Mouse (Mus musculus) bone marrow macrophage, adult 2 months (primary cell): Measurements from ENCODE around the gene Smpd4. TPM values are rescaled to one million over a fixed set of nuclear protein-coding genes. Genes with fewer than 3 reads are reported as not detected.

Source experiments
- H3K27ac ChIP-seq: 2 replicates; pipeline ENCODE4 v1.5.1; 2012; ENCODE audit warnings: low read depth, low read length; ENCODE audit not compliant: insufficient read depth
- H3K4me1 ChIP-seq: 2 replicates; pipeline ENCODE4 v1.6.1; 2012; ENCODE audit warnings: low read length; ENCODE audit not compliant: control insufficient read depth, insufficient read depth
- H3K4me3 ChIP-seq: 2 replicates; pipeline ENCODE4 v1.5.1; 2012; ENCODE audit warnings: mild to moderate bottlenecking, low read length, moderate library complexity; ENCODE audit not compliant: insufficient read depth
- CTCF ChIP-seq: IDR thresholded peaks from 2 replicates; pipeline ENCODE4 v1.5.1; 2012; ENCODE audit warnings: low read depth, mild to moderate bottlenecking, low read length, moderate library complexity
- POLR2A ChIP-seq: IDR thresholded peaks from 2 replicates; pipeline ENCODE4 v1.6.1; 2012; ENCODE audit warnings: mild to moderate bottlenecking, low read depth, low read length, borderline replicate concordance
- polyA plus RNA-seq: library from polyadenylated mRNA; stranded (reverse); fragments of >200 nt; gene quantifications from 2 replicates; pipeline ENCODE4 v1.2.4, GENCODE M21; 2012; ENCODE audit not compliant: missing spikeins, insufficient read depth, insufficient read length

The Smpd4 gene
- polyA plus RNA-seq, 1 experiment: 22.6 TPM

DNA sequence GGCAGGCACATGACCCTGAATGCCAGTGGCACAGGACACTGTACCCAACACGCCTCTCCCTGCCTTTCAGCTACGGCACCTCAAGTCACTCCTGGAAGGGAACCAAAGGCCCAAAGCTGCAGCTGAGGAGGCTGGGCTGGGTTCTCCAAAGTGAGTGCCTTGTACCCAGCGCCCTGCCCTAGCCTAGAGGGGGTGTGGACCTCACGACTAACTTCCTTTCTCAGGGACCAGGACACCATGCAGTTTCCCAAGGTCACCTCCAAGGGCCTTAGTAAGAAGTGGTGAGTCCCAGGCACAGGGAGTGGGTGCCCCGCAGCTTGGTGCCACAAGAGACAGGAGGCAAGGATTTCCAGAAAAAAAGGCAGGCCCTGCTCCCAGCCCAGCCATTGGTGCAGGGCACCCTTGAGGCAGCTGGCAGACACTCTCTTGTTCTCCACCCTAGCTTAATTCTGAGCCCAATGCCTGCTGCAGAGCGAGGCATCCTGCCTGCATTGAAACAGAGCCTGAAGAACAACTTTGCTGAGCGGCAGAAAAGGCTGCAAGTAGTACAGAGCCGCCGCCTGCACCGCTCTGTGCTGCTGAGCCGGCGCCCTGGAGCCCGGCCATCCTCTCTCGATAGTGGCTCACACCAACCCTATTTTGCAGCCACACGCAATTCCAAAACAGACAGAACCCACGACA is 30.9 kb downstream of the Smpd4 start:
- H3K4me3 ChIP-seq: no peak overlapping the region
- TF ChIP-seq CTCF: no peak
- no peak for TF ChIP-seq POLR2A
- H3K27ac ChIP-seq: no peak overlapping the region
- H3K4me1 ChIP-seq: peaks cover 5% of the 10 kb centered on the region; the same call in 1 of the 2 replicates

DNA sequence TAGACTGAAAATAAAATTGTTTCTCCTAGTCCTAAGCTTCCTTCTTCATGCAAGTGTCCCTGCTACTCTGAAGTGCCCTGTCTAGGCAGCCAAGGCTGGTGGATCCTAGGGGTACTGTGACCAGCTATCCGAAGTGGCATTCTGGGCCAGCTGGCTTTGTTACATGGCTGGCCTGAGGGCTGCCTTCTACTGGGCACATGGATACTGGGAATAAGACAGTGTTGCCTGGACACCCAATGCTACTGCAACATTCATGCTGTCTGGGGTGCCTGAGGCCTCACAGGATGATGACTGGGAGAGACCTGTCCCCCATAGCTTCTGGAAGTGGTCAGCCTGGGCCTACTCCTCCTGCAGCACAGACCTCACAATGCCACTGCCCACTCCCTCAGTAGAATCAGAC is 31.6 kb downstream of the Smpd4 start:
- no peak for TF ChIP-seq CTCF
- TF ChIP-seq POLR2A: no peak
- H3K4me3 ChIP-seq: no peak overlapping the region
- H3K27ac ChIP-seq: no peak overlapping the region
- H3K4me1 ChIP-seq: peaks cover 5% of the 10 kb centered on the region; the same call in 1 of the 2 replicates

DNA sequence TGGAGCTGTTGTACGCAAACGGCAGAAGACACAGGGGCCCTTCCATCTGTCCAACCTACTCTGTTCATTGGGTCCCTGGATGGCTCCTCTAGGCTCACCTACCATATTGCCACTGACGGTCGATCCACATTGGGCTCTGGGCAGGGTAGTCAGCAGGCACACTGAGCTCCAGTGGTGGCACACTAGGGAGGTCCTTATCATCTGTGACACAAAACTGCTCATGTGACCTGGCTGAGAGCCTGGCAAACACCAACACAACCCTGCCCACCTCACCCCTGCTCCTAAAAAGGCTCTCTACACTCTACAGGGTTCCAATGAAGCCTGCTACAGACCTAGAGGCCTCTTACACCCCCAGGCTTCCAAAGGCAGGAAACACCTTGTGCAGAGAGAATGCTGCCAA is 33.5 kb downstream of the Smpd4 start:
- H3K27ac ChIP-seq: no peak overlapping the region
- TF ChIP-seq CTCF (no peak), POLR2A (no peak)
- no peak overlapping the region for H3K4me3 ChIP-seq
- H3K4me1 ChIP-seq: no peaks in the 10 kb centered on the region

DNA sequence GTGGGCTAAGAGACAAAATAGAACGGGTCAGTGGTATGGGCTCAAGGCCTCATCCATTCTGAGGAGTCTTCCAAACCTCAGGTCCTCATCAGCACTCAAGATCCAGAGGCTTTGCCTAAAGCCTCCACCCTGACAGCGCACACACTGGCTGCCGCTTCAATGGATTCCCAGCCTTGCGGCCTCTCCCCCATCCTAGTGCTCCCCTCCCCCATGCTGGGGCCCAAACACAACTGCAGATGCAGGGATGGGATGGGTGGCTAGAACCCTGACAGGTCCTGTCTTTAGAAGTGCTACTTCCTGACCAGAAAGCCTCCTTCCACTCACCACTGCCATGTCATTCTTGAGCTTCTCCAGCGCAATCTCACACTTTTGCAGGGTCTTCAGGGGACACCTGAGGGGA is 34.4 kb downstream of the Smpd4 start:
- no peak for TF ChIP-seq CTCF
- TF ChIP-seq POLR2A: no peak
- H3K4me3 ChIP-seq: no peak overlapping the region
- no peak overlapping the region for H3K27ac ChIP-seq
- no peaks in the 10 kb centered on the region for H3K4me1 ChIP-seq

DNA sequence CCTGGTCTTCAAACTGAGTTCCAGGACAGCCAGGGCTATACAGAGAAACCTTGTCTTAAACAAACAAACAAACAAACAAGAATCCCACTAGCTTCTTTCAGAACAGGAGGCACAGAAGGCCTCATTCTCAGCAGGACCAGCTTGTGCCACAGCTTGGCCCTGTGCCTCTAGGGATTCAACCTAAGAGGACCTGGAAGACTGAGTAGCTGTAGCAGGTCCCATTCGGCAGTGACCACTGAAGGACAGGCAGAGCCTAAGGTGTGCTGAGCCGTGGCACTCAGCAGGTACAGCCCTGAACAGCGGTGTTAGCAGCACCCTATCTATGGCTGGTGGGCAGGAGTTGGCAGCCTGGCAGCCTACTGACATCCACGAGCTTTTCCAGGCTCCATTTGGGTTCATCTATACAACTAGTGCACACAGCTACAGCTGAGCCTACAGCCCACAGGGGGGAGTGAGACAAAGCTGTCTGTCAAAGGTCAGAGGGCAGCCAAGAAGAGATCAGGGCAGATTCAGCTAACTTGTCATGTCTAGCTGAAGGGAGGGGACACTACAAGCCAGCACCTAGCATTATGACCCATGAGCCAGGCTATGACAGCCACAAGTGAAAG is 35.1 kb downstream of the Smpd4 start:
- H3K4me3 ChIP-seq: no peak overlapping the region
- H3K27ac ChIP-seq: no peak overlapping the region
- TF ChIP-seq CTCF: no peak
- TF ChIP-seq POLR2A: no peak
- no peaks in the 10 kb centered on the region for H3K4me1 ChIP-seq

DNA sequence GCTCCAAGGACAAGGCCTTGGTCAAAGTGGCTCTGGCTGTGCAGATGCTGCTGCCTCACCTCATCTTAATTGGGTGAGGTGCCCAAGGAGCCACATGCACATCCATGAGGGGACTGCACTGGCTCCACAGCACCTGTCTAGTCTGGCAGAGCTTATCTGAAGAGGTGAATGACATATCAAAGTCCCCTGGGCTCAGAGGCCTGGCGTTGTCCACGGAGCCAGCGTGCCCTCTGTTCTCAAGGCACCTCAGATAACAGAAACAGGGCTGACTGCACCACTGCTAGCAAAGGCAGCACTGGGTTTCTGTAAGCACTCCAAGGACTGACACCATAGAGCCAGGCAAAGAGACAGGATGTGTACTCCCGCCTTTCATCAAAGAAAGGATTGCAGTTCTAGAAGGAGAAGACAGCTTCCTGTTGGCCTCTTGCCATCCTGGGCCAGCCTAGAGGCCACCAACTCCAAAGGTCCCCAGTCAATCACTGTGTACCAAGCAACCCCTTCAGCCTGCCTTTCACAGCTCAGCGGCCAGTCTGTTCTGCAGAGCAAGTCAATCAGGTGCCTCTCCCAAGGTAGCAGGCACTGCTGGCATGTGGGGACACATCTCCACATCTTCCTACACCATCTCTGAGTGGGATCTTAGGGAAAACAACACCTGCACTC is 37.2 kb downstream of the Smpd4 start:
- no peak overlapping the region for H3K4me3 ChIP-seq
- no peak for TF ChIP-seq POLR2A
- TF ChIP-seq CTCF: no peak
- H3K27ac ChIP-seq: no peak overlapping the region
- H3K4me1 ChIP-seq: no peaks in the 10 kb centered on the region

DNA sequence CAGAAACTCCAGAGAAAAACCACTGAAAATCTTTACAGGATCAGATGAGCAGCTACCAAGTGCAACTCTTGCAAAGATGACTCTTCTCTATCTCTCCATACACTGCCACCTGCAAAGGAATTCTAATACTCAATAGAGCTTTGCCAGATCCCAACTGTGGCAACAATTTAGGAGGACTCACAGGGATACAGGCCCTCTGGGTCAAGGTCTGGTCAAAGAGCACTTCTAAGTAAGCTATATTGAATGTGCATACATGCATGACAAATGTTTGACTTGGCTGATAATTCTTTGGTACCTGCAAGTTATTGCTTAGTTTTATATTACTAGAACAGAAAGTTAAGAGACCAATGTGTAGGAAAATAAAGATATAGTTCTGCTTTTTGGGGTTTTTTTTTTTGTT is 46.4 kb downstream of the Smpd4 start:
- no peak overlapping the region for H3K4me3 ChIP-seq

DNA sequence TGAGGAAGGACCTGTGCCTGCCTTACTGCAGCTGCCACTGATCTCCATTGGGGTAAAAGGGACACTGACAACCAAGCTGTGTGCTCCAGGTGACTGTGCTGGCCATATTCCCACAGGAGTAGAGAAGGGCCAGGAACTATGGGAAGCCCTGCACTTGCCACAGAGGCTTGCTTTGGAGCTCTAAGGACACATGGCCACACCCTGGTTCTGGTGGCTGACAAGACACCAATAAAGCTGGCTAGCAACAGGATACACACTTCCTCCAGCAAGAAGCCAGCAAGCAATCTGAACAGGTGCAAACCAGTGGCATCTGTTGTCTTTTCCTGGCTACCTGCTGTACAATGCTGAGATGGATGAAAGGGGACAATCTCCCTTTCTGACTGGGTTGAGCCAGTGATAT is 50.7 kb downstream of the Smpd4 start:
- no peak overlapping the region for H3K27ac ChIP-seq
- H3K4me1 ChIP-seq: no peaks in the 10 kb centered on the region
- TF ChIP-seq CTCF: no peak
- TF ChIP-seq POLR2A: no peak
- H3K4me3 ChIP-seq: no peak overlapping the region

More for the DNA sequence above, 46.4 kb downstream of the Smpd4 start:
- H3K4me1 ChIP-seq: no peaks in the 10 kb centered on the region
- no peak for TF ChIP-seq CTCF
- TF ChIP-seq POLR2A: no peak
- no peak overlapping the region for H3K27ac ChIP-seq

Other genes starting within 250 kb of the Smpd4 start
- 31.9 and 35.3 TPM in 2 replicates for gene Snap29, start 213.4 kb upstream of the Smpd4 start, polyA plus RNA-seq
- 37.1 and 38.0 TPM in 2 replicates for gene Pi4ka, start 213.0 kb upstream of the Smpd4 start, polyA plus RNA-seq
- gene Crkl, start 167.4 kb upstream of the Smpd4 start, polyA plus RNA-seq: 26.2 and 27.4 TPM in 2 replicates
- gene Aifm3, start 129.7 kb upstream of the Smpd4 start, polyA plus RNA-seq: not detected in 2 replicates
- 53.4 and 57.0 TPM in 2 replicates for gene Lztr1, start 110.7 kb upstream of the Smpd4 start, polyA plus RNA-seq
- gene Thap7, start 88.2 kb upstream of the Smpd4 start, polyA plus RNA-seq: 23.2 and 25.5 TPM in 2 replicates
- gene Lrrc74b, start 58.1 kb upstream of the Smpd4 start, polyA plus RNA-seq: not detected in 2 replicates
- gene P2rx6, start 57.5 kb upstream of the Smpd4 start, polyA plus RNA-seq: not detected in 2 replicates
- gene Slc7a4, start 36.1 kb upstream of the Smpd4 start, polyA plus RNA-seq: 2.2 and 2.4 TPM in 2 replicates
- not detected in 2 replicates for gene Ccdc74a, start 27.1 kb downstream of the Smpd4 start, polyA plus RNA-seq
- 82.4 and 105 TPM in 2 replicates for gene Med15, start 113.5 kb downstream of the Smpd4 start, polyA plus RNA-seq
- gene Klhl22, start 140.3 kb downstream of the Smpd4 start, polyA plus RNA-seq: 9.3 and 12.4 TPM in 2 replicates
- 0.86 and 1.7 TPM in 2 replicates for gene Scarf2, start 177.9 kb downstream of the Smpd4 start, polyA plus RNA-seq
- not detected in 2 replicates for gene B830017H08Rik, start 213.8 kb downstream of the Smpd4 start, polyA plus RNA-seq
- 1.3 and 1.6 TPM in 2 replicates for gene Car15, start 219.0 kb downstream of the Smpd4 start, polyA plus RNA-seq